Mouse (Mus musculus) gastrocnemius, postnatal 10 days (tissue): ENCODE data around the gene Pitpnm2. TPM values are rescaled to one million over a fixed set of nuclear protein-coding genes. Genes with fewer than 3 reads are reported as not detected.
A peak's percentile ranks its signal among the peaks of the same experiment; 100 is the strongest.
"Not testable (repeated sequence)": the region's sequence is repeated elsewhere in the genome, so short reads cannot be mapped to it uniquely, and the experiment has no call there.

ENCODE experiments used
- DNase-seq: peaks from one replicate; pipeline ENCODE4 v3.0.0; 2021; ENCODE audit warnings: mixed read lengths
- long read RNA-seq, 2 experiments: library from polyadenylated mRNA; stranded (forward); transcript quantifications; one replicate each; pipeline ENCODE4 v2.0.0; 2021
- total RNA-seq, 2 experiments: library from RNA; stranded (reverse); gene quantifications; 2 replicates each; pipeline ENCODE4 v1.2.3; 2021

The Pitpnm2 gene
- total RNA-seq, result 10 to 100 TPM; 20.8 to 25.4 TPM
- long read RNA-seq, experiment 1, partial matches to known transcripts, result 3 of 12 reads
- long read RNA-seq, experiment 1, other reads (novel, unspliced or antisense), result 9 of 12 reads
- long read RNA-seq, experiment 2, full-length matches to known transcripts, result 2 of 14 reads
- long read RNA-seq, experiment 2, partial matches to known transcripts, result 2 of 14 reads
- long read RNA-seq, experiment 2, other reads (novel, unspliced or antisense), result 10 of 14 reads

GRCm38 (mm10) chr5:124249614-124250591 lies at the start of gene Pitpnm2:
TSS of gene Pitpnm2 (minus strand) at chr5:124249760.
- peak; percentile 65 for DNase-seq

- DNase-seq, result not testable (repeated sequence)
These were observed 49.7 kb upstream of the Pitpnm2 start for GRCm38 (mm10) chr5:124299307-124299706.

DNA sequence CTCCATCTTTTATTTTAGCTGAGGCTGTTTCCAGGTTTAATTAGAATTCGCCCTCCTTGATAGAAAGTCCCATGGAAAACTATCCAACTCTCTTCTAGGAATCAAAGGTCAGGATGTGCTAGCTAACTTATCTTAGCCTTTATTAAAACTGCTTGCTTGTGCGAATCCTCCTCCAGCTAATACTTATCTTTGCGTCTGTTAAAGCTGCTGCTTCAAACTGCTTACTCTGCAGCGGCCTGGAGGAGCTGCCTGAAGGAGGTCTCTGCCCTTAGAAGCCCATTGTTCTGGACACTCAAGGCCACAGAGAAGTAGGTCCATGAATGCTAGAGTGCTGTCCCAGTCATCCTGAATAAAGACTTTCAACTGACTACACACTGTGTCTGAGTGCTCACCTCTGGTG lies 46.9 kb upstream of the Pitpnm2 start:
- no peak for DNase-seq

DNA sequence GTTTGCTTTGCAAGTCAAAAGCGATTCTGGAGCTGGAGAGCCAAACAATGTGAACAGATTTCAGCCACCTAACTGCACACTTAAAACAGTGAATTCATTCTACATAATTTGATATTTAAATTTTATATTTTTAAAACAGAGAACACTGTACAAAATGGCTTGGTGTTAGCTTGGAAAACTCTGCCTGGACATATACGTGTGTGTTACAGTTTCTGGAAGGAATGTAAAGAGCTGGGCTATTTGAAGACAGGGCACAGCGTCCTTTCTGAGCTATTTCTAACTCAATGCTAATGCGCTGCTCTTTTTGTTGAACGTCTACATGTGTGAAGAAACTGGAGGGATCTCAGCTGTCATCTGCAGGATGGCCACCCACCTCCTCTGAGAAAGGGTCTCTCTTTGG lies 44.4 kb upstream of the Pitpnm2 start:
- DNase-seq, result no peak

- DNase-seq, result no peak
These were observed 40.7 kb upstream of the Pitpnm2 start for GRCm38 (mm10) chr5:124290216-124290615.

DNA sequence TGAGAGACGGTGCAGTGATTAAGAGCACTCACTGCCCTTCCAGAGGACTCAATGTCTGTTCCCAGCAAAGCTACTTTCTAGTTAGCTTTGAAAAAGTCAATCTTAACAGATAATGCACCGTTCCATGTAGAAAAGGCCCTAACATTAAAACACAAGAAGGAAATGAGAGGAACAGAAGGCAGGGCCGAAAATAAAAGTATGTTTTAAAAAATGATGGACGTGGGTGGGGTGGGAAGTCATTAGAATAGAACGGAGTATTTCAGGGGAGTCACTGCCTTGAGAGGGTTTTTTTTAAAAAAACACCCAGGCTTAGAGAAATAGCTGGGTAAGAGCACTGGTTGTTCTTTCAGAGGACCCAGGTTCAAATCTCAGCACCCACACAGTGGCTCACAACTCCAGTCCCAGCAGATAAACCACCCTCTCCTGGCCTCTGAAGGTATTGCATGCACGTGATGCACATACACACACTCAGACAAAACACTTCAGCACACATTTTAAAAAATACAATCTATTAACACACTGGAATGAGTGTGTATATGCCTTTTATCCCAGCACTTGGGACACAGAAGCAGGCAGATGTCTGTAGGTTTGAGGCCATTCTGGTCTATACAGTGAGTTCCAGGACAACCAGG lies 38.2 kb upstream of the Pitpnm2 start:
- no peak for DNase-seq

- DNase-seq, result peak; percentile 9
These were observed 34.8 kb upstream of the Pitpnm2 start for GRCm38 (mm10) chr5:124284330-124284729.

DNA sequence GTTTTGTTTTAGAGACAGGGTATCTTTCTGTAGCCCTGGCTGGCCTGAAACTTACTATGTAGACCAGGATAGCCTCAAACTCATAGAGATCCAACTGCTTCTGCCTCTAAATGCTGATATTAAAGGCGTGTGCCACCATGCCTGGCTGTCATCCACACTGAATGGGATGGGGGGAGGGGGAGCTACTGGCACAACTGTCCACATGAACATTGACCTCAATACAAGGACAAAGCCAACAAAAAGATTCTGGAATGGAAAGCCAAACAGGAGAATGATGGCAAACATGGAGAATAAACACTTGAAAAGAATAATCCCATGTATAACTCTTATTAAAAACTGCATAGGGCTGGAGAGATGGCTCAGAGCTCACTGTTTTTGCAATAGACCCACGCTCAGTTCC lies 33.3 kb upstream of the Pitpnm2 start:
- DNase-seq, result no peak

- DNase-seq, result no peak
These were observed 20.7 kb upstream of the Pitpnm2 start for GRCm38 (mm10) chr5:124270226-124270625.

GRCm38 (mm10) chr5:124269661-124270060 lies 20.1 kb upstream of the Pitpnm2 start:
- no peak for DNase-seq

GRCm38 (mm10) chr5:124267652-124268051 lies 18.1 kb upstream of the Pitpnm2 start:
- no peak for DNase-seq

GRCm38 (mm10) chr5:124266821-124267220 lies 17.3 kb upstream of the Pitpnm2 start:
- no peak for DNase-seq

DNA sequence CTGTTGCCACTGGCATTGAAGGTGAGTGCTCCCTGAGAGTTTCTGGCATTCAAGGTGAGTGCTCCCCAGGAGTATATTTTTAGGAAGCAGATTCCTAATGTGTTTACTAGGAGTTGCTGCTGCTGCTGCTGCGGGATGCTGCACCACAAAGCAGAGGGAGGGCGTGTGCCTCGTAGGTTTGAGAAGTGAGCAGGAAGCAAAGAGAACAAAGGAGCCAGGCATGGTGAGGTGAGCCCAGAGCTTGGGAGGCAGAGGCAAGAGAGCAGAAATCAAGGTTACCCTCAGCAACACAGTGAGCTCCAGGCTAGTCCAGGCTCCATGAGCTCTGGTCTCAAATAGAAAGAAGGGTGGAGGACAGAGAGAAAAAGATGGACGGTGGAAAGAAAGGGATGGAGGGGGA lies 13.7 kb upstream of the Pitpnm2 start:
- DNase-seq, result no peak

DNA sequence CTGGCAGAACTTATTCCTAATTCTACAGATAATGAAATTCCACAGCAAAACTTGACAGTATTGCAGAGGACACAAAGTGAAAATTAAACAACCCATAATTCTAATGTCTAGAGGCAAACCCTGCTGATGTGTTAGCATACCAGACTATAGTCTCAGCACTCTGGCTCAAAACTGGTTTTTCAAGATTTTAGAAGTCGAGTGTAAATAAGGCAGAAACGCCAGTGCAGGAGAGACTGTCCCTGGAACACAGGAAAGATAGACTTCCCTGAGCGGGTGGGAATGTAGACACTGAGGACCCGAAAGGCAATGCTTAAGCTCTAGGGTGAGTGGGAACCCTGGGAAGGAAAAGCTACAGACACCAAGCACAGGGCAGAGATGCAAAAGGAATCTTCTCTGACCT lies 12.5 kb upstream of the Pitpnm2 start:
- DNase-seq, result no peak

- DNase-seq, result no peak
These were observed 9.6 kb upstream of the Pitpnm2 start for GRCm38 (mm10) chr5:124259133-124259532.

- DNase-seq, result no peak
These were observed 8.5 kb upstream of the Pitpnm2 start for GRCm38 (mm10) chr5:124258026-124258425.

GRCm38 (mm10) chr5:124255141-124255540 lies 5.6 kb upstream of the Pitpnm2 start:
- no peak for DNase-seq

DNA sequence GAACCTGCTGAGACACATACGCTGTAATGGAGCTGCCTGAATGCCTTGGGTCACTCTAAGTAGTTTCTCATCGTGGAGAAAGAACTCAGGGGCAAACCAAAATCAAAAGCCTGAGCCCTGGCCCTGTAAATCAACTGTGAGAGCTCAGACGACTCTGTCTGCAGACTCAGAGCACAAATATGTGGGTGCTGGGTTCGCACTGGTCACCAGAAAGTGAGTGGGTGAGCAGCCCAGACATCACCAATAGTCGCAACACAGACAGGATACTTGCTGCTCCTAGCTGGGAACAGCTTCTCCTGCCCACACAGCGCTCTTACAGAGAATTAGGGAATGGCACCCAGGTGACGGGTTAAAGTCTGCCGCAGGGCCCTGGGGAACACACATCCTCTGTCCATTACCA lies 4.0 kb upstream of the Pitpnm2 start:
- no peak for DNase-seq

DNA sequence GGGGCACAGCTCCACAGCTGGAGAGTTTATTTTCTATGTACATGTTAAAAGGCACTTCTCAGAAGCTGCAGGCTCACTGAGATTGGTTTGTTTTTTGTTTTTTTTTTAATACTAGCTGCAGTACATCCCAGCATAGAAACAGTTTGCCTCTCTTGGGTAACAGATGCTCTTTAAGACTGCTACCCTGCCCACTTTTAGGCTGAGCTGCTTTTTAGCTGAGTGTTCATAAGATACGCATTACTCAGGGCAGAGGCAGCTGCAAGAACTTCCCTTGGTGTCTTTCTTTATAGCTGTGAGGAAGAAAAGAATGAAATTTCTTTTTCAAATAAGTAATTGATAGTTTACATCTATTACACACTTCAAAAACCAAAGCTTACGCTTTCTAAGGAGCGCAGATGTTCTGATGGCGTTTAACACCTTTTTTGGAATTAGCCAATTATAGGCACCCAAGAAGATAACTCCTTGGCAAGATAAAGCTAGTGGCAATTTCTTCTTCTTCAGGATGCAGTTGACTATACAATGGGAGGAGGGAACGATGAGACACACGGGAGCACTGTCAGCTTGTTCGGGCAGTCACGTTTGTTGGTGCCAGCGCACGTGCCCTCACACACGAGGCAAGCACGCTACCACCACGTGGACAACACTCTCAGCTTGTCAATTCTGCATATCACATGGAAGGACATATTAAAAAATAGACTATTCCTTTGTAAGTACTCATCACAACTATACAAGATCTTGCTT lies 3.2 kb upstream of the Pitpnm2 start:
- no peak for DNase-seq

GRCm38 (mm10) chr5:124251070-124251469 lies 1.5 kb upstream of the Pitpnm2 start:
- no peak for DNase-seq

GRCm38 (mm10) chr5:124248845-124249613 lies 531 bp downstream of the Pitpnm2 start:
- peak; percentile 70 for DNase-seq
